Mouse (Mus musculus): ENCODE measurements at regions not wholly inside any gene's neighbourhood (a gene's known extent, or its start where the extent isn't known, plus 50 kb on each side); places are given as distances from the start of the nearest gene placed in this dataset.

GRCm38 (mm10) chr13:51310041-51310440 is 98.4 kb upstream of the S1pr3 start:
- no peak for TF ChIP-seq CTCF (IDR thresholded peaks at IDR 0.05; ENCODE audit: borderline replicate concordance, insufficient read depth, low read depth, low read length)
- no peak for TF ChIP-seq POLR2A (IDR thresholded peaks at IDR 0.05; ENCODE audit: borderline replicate concordance, insufficient read depth, low read length)

All from cerebellum, adult 2 months (tissue).